Mouse (Mus musculus) stomach, embryonic 14.5 days (tissue): Measurements from ENCODE around the gene Als2cr12. TPM values are rescaled to one million over a fixed set of nuclear protein-coding genes. Genes with fewer than 3 reads are reported as not detected.
A peak's percentile ranks its signal among the peaks of the same experiment; 100 is the strongest.
"Not testable (repeated sequence)": the region's sequence is repeated elsewhere in the genome, so short reads cannot be mapped to it uniquely, and the experiment has no call there.

Source experiments
- ATAC-seq: fragments of 200-750 bp; cut with Nextera tagmentation; 2 replicates; pipeline ENCODE4 v1.8.0; 2017; ENCODE audit warnings: low read depth, moderate TSS enrichment; ENCODE audit not compliant: insufficient number of reproducible peaks, insufficient read depth, low FRiP score
- H3K27ac ChIP-seq: fragments of 300-500 bp; sonication (generic); 2 replicates; pipeline ENCODE4 v1.5.1; 2014; ENCODE audit warnings: mild to moderate bottlenecking, low read length, moderate library complexity, mixed read lengths
- H3K27me3 ChIP-seq: fragments of 300-500 bp; sonication (generic); 2 replicates; pipeline ENCODE4 v1.6.1; 2014; ENCODE audit warnings: low read length, control low read depth, mixed read lengths; ENCODE audit not compliant: control insufficient read depth, insufficient read depth
- H3K36me3 ChIP-seq: fragments of 300-500 bp; sonication (generic); 2 replicates; pipeline ENCODE4 v1.6.1; 2014; ENCODE audit warnings: mild to moderate bottlenecking, control low read depth, low read length, moderate library complexity, mixed read lengths; ENCODE audit not compliant: control insufficient read depth, insufficient read depth
- H3K4me1 ChIP-seq: fragments of 300-500 bp; sonication (generic); 2 replicates; pipeline ENCODE4 v1.6.1; 2014; ENCODE audit warnings: low read length, control low read depth, mixed read lengths; ENCODE audit not compliant: control insufficient read depth, insufficient read depth
- H3K4me2 ChIP-seq: fragments of 300-500 bp; sonication (generic); replicated peaks from 2 replicates; pipeline ENCODE4 v1.6.1; 2014; ENCODE audit warnings: low read depth, low read length, control low read depth
- H3K4me3 ChIP-seq: fragments of 300-500 bp; sonication (generic); 2 replicates; pipeline ENCODE4 v1.5.1; 2014; ENCODE audit warnings: low read depth, low read length, control low read depth
- H3K9ac ChIP-seq: fragments of 300-500 bp; sonication (generic); replicated peaks from 2 replicates; pipeline ENCODE4 v1.6.1; 2014; ENCODE audit warnings: low read depth, mild to moderate bottlenecking, control low read depth, low read length, moderate library complexity, mixed read lengths
- H3K9me3 ChIP-seq: fragments of 300-500 bp; sonication (generic); 2 replicates; pipeline ENCODE4 v1.6.1; 2016; ENCODE audit warnings: low read depth, low read length, control low read depth; ENCODE audit not compliant: control insufficient read depth
- WGBS: fragments of 180-500 bp; shearing (Covaris S2); extraction: QIAGEN DNeasy Blood & Tissue Kit; methylation state at CpG from one replicate; pipeline ENCODE4 v1.1.7; 2014; 5-methylcytosine and 5-hydroxymethylcytosine counted together
- polyA plus RNA-seq: library from polyadenylated mRNA; unstranded; fragments of >200 nt; fragmentation: Nextera tagmentation; extraction: Ambion mirVana; gene quantifications from 2 replicates; pipeline ENCODE4 v1.2.1, GENCODE M21; 2014

The Als2cr12 gene
- polyA plus RNA-seq, 1 experiment from 2014 or later, result not detected

DNA sequence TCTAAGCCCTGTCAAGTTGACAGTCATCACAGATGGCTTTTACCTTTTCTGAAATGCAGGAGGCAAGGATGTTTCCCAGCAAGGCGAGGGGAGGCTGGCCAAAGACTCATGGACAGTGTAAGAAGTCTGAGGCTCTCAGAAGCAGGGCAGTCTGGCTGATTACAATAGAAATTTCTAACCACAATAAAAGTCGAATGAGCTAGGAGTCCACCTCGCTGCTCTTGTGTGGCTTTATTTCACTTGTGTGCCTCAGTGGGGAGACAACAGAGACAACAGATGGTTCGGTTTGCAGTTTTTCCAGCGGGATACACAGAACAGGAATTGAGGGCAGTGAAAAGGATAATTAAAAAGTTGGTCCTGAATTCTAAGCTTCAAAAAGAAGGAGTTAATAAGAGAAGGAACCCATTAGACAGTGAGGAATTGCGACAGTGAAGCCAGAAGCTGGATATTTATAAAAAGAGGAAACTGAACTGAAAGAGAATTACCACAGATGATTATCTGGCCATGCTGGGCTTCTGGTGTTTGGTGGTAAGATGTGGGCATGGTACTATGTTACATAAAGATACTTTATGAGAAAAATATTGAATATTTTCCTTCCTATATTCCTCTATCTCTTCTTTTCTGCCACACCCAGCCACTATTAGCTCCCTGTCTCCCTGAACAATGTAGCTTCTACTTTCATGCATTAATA, 77.7 kb downstream of the Als2cr12 start:
- H3K27me3 ChIP-seq, result no peaks in the 10 kb centered on the region
- no peak overlapping the region for H3K4me2 ChIP-seq
- peaks cover 2% of the 10 kb centered on the region; the same call in 1 of the 2 replicates for H3K4me1 ChIP-seq
- H3K9me3 ChIP-seq, result no peaks in the 10 kb centered on the region
- ATAC-seq, result no peak
- no peak overlapping the region for H3K4me3 ChIP-seq
- 73% methylated on average over 6 of the region's 6 CpGs for WGBS
- no peak overlapping the region for H3K27ac ChIP-seq
- no peak overlapping the region for H3K9ac ChIP-seq
- no peaks in the 10 kb centered on the region for H3K36me3 ChIP-seq

DNA sequence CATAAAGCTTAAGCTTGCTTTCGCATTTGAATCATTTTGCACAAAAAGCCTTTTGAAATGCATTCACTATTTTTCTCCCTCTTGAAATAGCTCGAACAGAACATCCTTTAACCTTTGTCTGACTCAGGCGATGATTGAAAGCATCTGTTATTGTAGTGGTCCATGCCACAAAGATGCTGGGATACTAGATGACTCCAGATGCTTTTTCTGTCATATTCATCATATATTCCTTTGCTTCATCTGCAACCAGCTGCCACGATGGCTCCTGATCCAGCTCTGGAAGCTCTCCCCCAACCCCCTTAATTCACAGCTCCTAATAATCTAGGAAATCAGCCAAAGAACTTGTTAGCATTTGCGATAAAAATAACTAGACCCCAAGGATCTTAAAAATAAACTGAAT, 78.7 kb downstream of the Als2cr12 start:
- no peaks in the 10 kb centered on the region for H3K9me3 ChIP-seq
- no peak overlapping the region for H3K27ac ChIP-seq
- H3K27me3 ChIP-seq, result no peaks in the 10 kb centered on the region
- peaks cover 2% of the 10 kb centered on the region; the same call in 1 of the 2 replicates for H3K4me1 ChIP-seq
- 48% methylated on average over 5 of the region's 5 CpGs for WGBS
- ATAC-seq, result no peak
- no peak overlapping the region for H3K4me2 ChIP-seq
- no peaks in the 10 kb centered on the region for H3K36me3 ChIP-seq
- no peak overlapping the region for H3K4me3 ChIP-seq
- H3K9ac ChIP-seq, result no peak overlapping the region

DNA sequence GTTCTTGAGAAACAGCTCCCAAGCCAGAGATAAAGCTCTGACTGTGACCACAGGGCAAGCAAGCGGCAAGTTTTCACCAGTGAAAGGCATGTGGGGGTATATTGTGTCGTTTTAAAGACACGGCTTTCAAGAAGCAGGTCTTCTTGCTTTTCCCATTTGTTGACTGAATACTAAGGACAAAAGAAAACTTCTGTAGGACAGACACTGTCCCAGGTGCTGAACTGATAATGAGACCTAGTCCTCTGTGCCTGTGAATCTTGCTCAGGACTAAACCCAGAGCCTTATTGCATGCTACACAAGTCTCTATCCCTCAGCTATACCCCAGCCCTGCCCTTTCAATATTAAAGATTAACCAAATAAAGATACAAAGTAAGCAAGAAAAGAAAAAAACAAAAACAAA, 79.6 kb downstream of the Als2cr12 start:
- no peaks in the 10 kb centered on the region for H3K27me3 ChIP-seq
- peaks cover 2% of the 10 kb centered on the region; the same call in 1 of the 2 replicates for H3K4me1 ChIP-seq
- no peak overlapping the region for H3K4me3 ChIP-seq
- no peak overlapping the region; the same call in 1 of the 2 replicates for H3K27ac ChIP-seq
- ATAC-seq, result no peak
- no peak overlapping the region for H3K9ac ChIP-seq
- 71% methylated on average over 3 of the region's 3 CpGs for WGBS
- no peak overlapping the region for H3K4me2 ChIP-seq
- no peaks in the 10 kb centered on the region for H3K9me3 ChIP-seq
- no peaks in the 10 kb centered on the region for H3K36me3 ChIP-seq

- Histone ChIP-seq H3K4me2 (no peak overlapping the region), H3K27me3 (no peaks in the 10 kb centered on the region), H3K27ac (no peak overlapping the region), H3K4me1 (peaks cover 2% of the 10 kb centered on the region; the same call in 1 of the 2 replicates), H3K4me3 (no peak overlapping the region), H3K9ac (no peak overlapping the region), H3K36me3 (no peaks in the 10 kb centered on the region), H3K9me3 (no peaks in the 10 kb centered on the region)
- 83% methylated on average over 4 of the region's 4 CpGs for WGBS
- no peak for ATAC-seq
Observed at GRCm38 (mm10) chr1:58615146-58615545, 80.6 kb downstream of the Als2cr12 start.

DNA sequence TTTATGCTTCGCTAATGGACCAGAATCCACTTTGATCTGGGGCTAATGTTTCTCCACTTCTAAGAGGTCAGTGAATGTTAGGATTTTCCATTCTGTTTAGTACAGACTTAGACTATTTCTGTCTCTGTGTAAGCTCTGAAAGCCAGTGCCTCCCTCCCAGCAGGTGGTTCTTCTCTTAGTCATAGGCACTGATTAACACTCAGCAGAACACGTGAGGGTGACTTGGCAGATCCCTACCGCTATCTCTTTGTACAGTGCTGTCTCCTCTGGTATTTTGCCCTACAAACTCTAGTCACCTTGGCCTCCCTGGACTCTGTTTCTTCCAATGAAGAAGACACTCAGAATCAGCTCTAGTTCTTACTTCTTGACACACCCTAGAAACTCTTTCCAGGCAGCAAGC, 81.4 kb downstream of the Als2cr12 start:
- Histone ChIP-seq H3K4me1 (peaks cover 2% of the 10 kb centered on the region; the same call in 1 of the 2 replicates), H3K9ac (no peak overlapping the region), H3K27me3 (no peaks in the 10 kb centered on the region), H3K4me2 (no peak overlapping the region), H3K9me3 (no peaks in the 10 kb centered on the region), H3K4me3 (no peak overlapping the region), H3K27ac (peak overlapping the region; percentile 28; the same call in 1 of the 2 replicates), H3K36me3 (no peaks in the 10 kb centered on the region)
- 32% methylated on average over 3 of the region's 3 CpGs for WGBS
- peak; percentile 79 for ATAC-seq

DNA sequence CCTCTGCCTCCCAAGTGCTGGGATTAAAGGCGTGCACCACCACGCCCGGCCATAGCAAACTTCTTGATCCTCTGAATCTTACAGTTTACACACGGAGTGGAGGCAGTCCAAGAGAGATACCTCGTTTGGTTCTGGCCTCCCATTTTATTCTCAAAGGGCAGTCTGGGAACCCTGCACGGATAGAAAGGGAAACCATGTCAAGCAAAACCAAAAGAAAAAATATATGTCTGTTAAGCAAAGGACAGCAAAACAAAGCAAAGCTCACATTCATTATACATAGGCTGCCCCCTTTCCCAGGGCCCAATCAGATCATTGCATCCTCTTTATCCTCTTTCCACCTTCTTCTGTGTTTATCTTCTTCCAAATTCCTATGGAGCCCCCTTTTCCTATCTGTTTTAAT, 82.0 kb downstream of the Als2cr12 start:
- H3K36me3 ChIP-seq, result no peaks in the 10 kb centered on the region
- peaks cover 2% of the 10 kb centered on the region; the same call in 1 of the 2 replicates for H3K4me1 ChIP-seq
- H3K27me3 ChIP-seq, result no peaks in the 10 kb centered on the region
- H3K4me3 ChIP-seq, result no peak overlapping the region
- no peaks in the 10 kb centered on the region for H3K9me3 ChIP-seq
- 56% methylated on average over 6 of the region's 6 CpGs for WGBS
- no peak for ATAC-seq
- no peak overlapping the region for H3K9ac ChIP-seq
- no peak overlapping the region for H3K4me2 ChIP-seq
- H3K27ac ChIP-seq, result no peak overlapping the region

GRCm38 (mm10) chr1:58610611-58611010, 85.2 kb downstream of the Als2cr12 start:
- H3K9ac ChIP-seq, result no peak overlapping the region
- no peaks in the 10 kb centered on the region for H3K27me3 ChIP-seq
- peaks cover 2% of the 10 kb centered on the region; the same call in 1 of the 2 replicates for H3K4me1 ChIP-seq
- no peaks in the 10 kb centered on the region; the same call in 1 of the 2 replicates for H3K9me3 ChIP-seq
- no peak overlapping the region for H3K27ac ChIP-seq
- H3K36me3 ChIP-seq, result no peaks in the 10 kb centered on the region
- 20% methylated on average over 1 of the region's 1 CpGs for WGBS
- no peak overlapping the region for H3K4me3 ChIP-seq
- no peak overlapping the region for H3K4me2 ChIP-seq
- no peak for ATAC-seq

DNA sequence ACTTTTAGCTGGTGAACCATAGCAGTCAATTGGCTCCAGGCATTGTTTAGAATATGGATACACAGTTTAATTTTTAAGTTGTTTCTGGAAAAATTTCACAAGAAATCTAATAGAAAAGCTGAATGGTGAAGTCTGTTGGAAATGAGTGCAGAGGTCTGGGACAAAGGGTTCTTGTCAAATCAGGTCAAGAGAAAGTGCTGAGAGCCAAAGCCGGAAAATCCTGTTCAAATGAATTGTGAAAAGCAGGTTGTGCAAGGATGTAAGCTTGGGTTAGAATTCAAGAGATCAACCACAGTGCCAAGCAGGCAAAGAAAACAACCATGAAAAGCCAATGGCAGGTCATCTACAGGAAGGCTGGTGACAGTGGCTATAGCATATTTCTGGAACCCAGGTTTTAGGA, 85.6 kb downstream of the Als2cr12 start:
- H3K9ac ChIP-seq, result no peak overlapping the region
- no peaks in the 10 kb centered on the region for H3K36me3 ChIP-seq
- H3K27ac ChIP-seq, result no peak overlapping the region
- no peaks in the 10 kb centered on the region for H3K27me3 ChIP-seq
- H3K4me1 ChIP-seq, result peaks cover 2% of the 10 kb centered on the region; the same call in 1 of the 2 replicates
- no peaks in the 10 kb centered on the region; the same call in 1 of the 2 replicates for H3K9me3 ChIP-seq
- no peak overlapping the region for H3K4me2 ChIP-seq
- ATAC-seq, result no peak
- 57% methylated on average over 1 of the region's 1 CpGs for WGBS
- no peak overlapping the region for H3K4me3 ChIP-seq

GRCm38 (mm10) chr1:58609591-58609990, 86.2 kb downstream of the Als2cr12 start:
- H3K27ac ChIP-seq, ATAC-seq, H3K9ac ChIP-seq, H3K4me2 ChIP-seq, H3K4me3 ChIP-seq, H3K9me3 ChIP-seq, H3K27me3 ChIP-seq, H3K4me1 ChIP-seq, H3K36me3 ChIP-seq: not testable (repeated sequence)
- 87% methylated on average over 5 of the region's 5 CpGs for WGBS
